Mouse (Mus musculus): ENCODE results near the gene Eif3l. TPM values are rescaled to one million over a fixed set of nuclear protein-coding genes. Genes with fewer than 3 reads are reported as not detected.

Eif3l gene
- polyA plus RNA-seq, 1 experiment from 2014 or later = 244 TPM

- H3K27ac ChIP-seq = peak overlapping the region; percentile 44; the same call in 1 of the 2 replicates
- WGBS = 63% methylated on average over 13 of the region's 13 CpGs
- no peak for ATAC-seq (ENCODE audit: insufficient number of reproducible peaks, insufficient read depth, low FRiP score, low TSS enrichment, low read depth)
- H3K9ac ChIP-seq = 0 out of 2 replicates have a peak overlapping the region, but pooled peaks have one; percentile 40
- no peaks in the 10 kb centered on the region for H3K27me3 ChIP-seq
- no peak overlapping the region for H3K4me2 ChIP-seq
- H3K4me3 ChIP-seq = no peak overlapping the region
- peaks cover 46% of the 10 kb centered on the region for H3K36me3 ChIP-seq
- H3K4me1 ChIP-seq = peaks cover 7% of the 10 kb centered on the region
- no peaks in the 10 kb centered on the region for H3K9me3 ChIP-seq
These were observed 23.3 kb upstream of the Eif3l start for GRCm38 (mm10) chr15:79051461-79052360.

- Histone ChIP-seq H3K4me3 (no peak overlapping the region), H3K27ac (no peak overlapping the region), H3K9ac (no peak overlapping the region), H3K36me3 (peaks cover 52% of the 10 kb centered on the region), H3K4me1 (peaks cover 7% of the 10 kb centered on the region), H3K9me3 (no peaks in the 10 kb centered on the region), H3K27me3 (no peaks in the 10 kb centered on the region), H3K4me2 (no peak overlapping the region)
- WGBS = 85% methylated on average over 2 of the region's 2 CpGs
- no peak for ATAC-seq (ENCODE audit: insufficient number of reproducible peaks, insufficient read depth, low FRiP score, low TSS enrichment, low read depth)
These were observed 22.6 kb upstream of the Eif3l start for GRCm38 (mm10) chr15:79052366-79052765.

- H3K36me3 ChIP-seq = peaks cover 87% of the 10 kb centered on the region
- ATAC-seq (ENCODE audit: insufficient number of reproducible peaks, insufficient read depth, low FRiP score, low TSS enrichment, low read depth) = no peak
These were observed 18.4 kb upstream of the Eif3l start for GRCm38 (mm10) chr15:79056601-79057000.

GRCm38 (mm10) chr15:79057850-79058249, 17.1 kb upstream of the Eif3l start:
- 91% methylated on average over 6 of the region's 6 CpGs for WGBS
- Histone ChIP-seq H3K27ac (no peak overlapping the region), H3K4me3 (no peak overlapping the region), H3K9ac (no peak overlapping the region), H3K36me3 (peaks cover 80% of the 10 kb centered on the region), H3K4me1 (peaks cover 15% of the 10 kb centered on the region), H3K4me2 (no peak overlapping the region), H3K27me3 (no peaks in the 10 kb centered on the region), H3K9me3 (no peaks in the 10 kb centered on the region)
- no peak for ATAC-seq (ENCODE audit: insufficient number of reproducible peaks, insufficient read depth, low FRiP score, low TSS enrichment, low read depth)

More at GRCm38 (mm10) chr15:79056601-79057000, 18.4 kb upstream of the Eif3l start:
- Histone ChIP-seq H3K4me1 (peaks cover 9% of the 10 kb centered on the region), H3K27me3 (no peaks in the 10 kb centered on the region), H3K27ac (no peak overlapping the region), H3K9ac (no peak overlapping the region), H3K4me2 (no peak overlapping the region), H3K4me3 (no peak overlapping the region), H3K9me3 (no peaks in the 10 kb centered on the region)
- WGBS = 83% methylated on average over 7 of the region's 7 CpGs

- Histone ChIP-seq H3K4me1 (peaks cover 20% of the 10 kb centered on the region), H3K27me3 (no peaks in the 10 kb centered on the region), H3K4me3 (peak overlapping the region; percentile 95), H3K9ac (peak overlapping the region; percentile 94; the same call in 1 of the 2 replicates), H3K36me3 (peaks cover 48% of the 10 kb centered on the region), H3K27ac (no peak overlapping the region; the same call in 1 of the 2 replicates), H3K9me3 (no peaks in the 10 kb centered on the region), H3K4me2 (peak overlapping the region; percentile 84)
- WGBS = 74% methylated on average over 14 of the region's 14 CpGs
- ATAC-seq (ENCODE audit: insufficient number of reproducible peaks, insufficient read depth, low FRiP score, low TSS enrichment, low read depth) = no peak
These were observed 14.0 kb upstream of the Eif3l start for GRCm38 (mm10) chr15:79060887-79061565.

- peaks cover 24% of the 10 kb centered on the region for H3K4me1 ChIP-seq
- under 1% methylated on average over 80 of the region's 80 CpGs for WGBS
- peak within 1 kb of the TSS; percentile 94 for H3K9ac ChIP-seq
- no peaks in the 10 kb centered on the region for H3K9me3 ChIP-seq
- H3K4me2 ChIP-seq = peak within 1 kb of the TSS; percentile 84
- peak within 1 kb of the TSS; percentile 77 for H3K27ac ChIP-seq
- peak within 1 kb of the TSS; percentile 95 for H3K4me3 ChIP-seq
- peaks cover 33% of the 10 kb centered on the region for H3K36me3 ChIP-seq
- no peaks in the 10 kb centered on the region for H3K27me3 ChIP-seq
- ATAC-seq (ENCODE audit: insufficient number of reproducible peaks, insufficient read depth, low FRiP score, low TSS enrichment, low read depth) = peak; percentile 99
These were observed 12.4 kb upstream of the Eif3l start, which contains the start of gene Ankrd54 for GRCm38 (mm10) chr15:79062376-79063159. TSS of gene Ankrd54 (minus strand) at chr15:79062893.

- H3K9ac ChIP-seq = peak overlapping the region; percentile 55; the same call in 1 of the 2 replicates
- H3K36me3 ChIP-seq = peaks cover 26% of the 10 kb centered on the region
- H3K27me3 ChIP-seq = no peaks in the 10 kb centered on the region
- H3K4me2 ChIP-seq = peak overlapping the region; percentile 63
- H3K4me3 ChIP-seq = peak overlapping the region; percentile 95
- 9% methylated on average over 14 of the region's 14 CpGs for WGBS
- peaks cover 24% of the 10 kb centered on the region for H3K4me1 ChIP-seq
- no peak overlapping the region; the same call in 1 of the 2 replicates for H3K27ac ChIP-seq
- ATAC-seq (ENCODE audit: insufficient number of reproducible peaks, insufficient read depth, low FRiP score, low TSS enrichment, low read depth) = no peak
- no peaks in the 10 kb centered on the region for H3K9me3 ChIP-seq
These were observed 11.7 kb upstream of the Eif3l start for GRCm38 (mm10) chr15:79063160-79063740.

GRCm38 (mm10) chr15:79065086-79065770, 9.8 kb upstream of the Eif3l start:
- no peaks in the 10 kb centered on the region for H3K27me3 ChIP-seq
- H3K4me3 ChIP-seq = no peak overlapping the region
- no peaks in the 10 kb centered on the region for H3K9me3 ChIP-seq
- no peak for ATAC-seq (ENCODE audit: insufficient number of reproducible peaks, insufficient read depth, low FRiP score, low TSS enrichment, low read depth)
- H3K4me1 ChIP-seq = peaks cover 24% of the 10 kb centered on the region
- peaks cover 6% of the 10 kb centered on the region for H3K36me3 ChIP-seq
- no peak overlapping the region for H3K27ac ChIP-seq
- H3K4me2 ChIP-seq = no peak overlapping the region
- no peak overlapping the region for H3K9ac ChIP-seq
- WGBS = 52% methylated on average over 8 of the region's 8 CpGs

- Histone ChIP-seq H3K36me3 (no peaks in the 10 kb centered on the region), H3K4me3 (no peak overlapping the region), H3K27me3 (no peaks in the 10 kb centered on the region), H3K4me2 (no peak overlapping the region), H3K27ac (no peak overlapping the region), H3K9me3 (no peaks in the 10 kb centered on the region), H3K9ac (no peak overlapping the region), H3K4me1 (peaks cover 18% of the 10 kb centered on the region)
- ATAC-seq (ENCODE audit: insufficient number of reproducible peaks, insufficient read depth, low FRiP score, low TSS enrichment, low read depth) = no peak
- WGBS = 40% methylated on average over 2 of the region's 2 CpGs
These were observed 8.7 kb upstream of the Eif3l start for GRCm38 (mm10) chr15:79066276-79066675.

GRCm38 (mm10) chr15:79067631-79068030, 7.3 kb upstream of the Eif3l start:
- H3K9me3 ChIP-seq = no peaks in the 10 kb centered on the region
- no peak overlapping the region for H3K9ac ChIP-seq
- peaks cover 10% of the 10 kb centered on the region; the same call in 1 of the 2 replicates for H3K4me1 ChIP-seq
- H3K36me3 ChIP-seq = no peaks in the 10 kb centered on the region
- no peak overlapping the region for H3K27ac ChIP-seq
- H3K27me3 ChIP-seq = no peaks in the 10 kb centered on the region
- WGBS = 63% methylated on average over 3 of the region's 3 CpGs
- no peak overlapping the region for H3K4me3 ChIP-seq
- ATAC-seq (ENCODE audit: insufficient number of reproducible peaks, insufficient read depth, low FRiP score, low TSS enrichment, low read depth) = no peak
- no peak overlapping the region for H3K4me2 ChIP-seq
